Mouse (Mus musculus): ENCODE measurements around the gene Ccdc151.

GRCm38 (mm10) chr9:22000296-22000695 lies 2.1 kb downstream of the Ccdc151 start:
- TF ChIP-seq CTCF (IDR thresholded peaks at IDR 0.05; ENCODE audit: extremely low read depth, insufficient read depth, low read length), result no peak
- no peak for TF ChIP-seq POLR2A (IDR thresholded peaks at IDR 0.05; ENCODE audit: extremely low read depth, insufficient read depth, low read length)

All from cortical plate, adult 2 months (tissue).